Mouse (Mus musculus) liver, adult 2 months (tissue): ENCODE measurements around the gene Lgalsl.

Source experiments
- CTCF ChIP-seq: fragments of 200-500 bp; IDR thresholded peaks from 2 replicates; pipeline ENCODE4 v1.5.1; 2011; ENCODE audit warnings: low read depth, low read length, control low read depth
- POLR2A ChIP-seq: fragments of 200-500 bp; IDR thresholded peaks from 2 replicates; pipeline ENCODE4 v1.6.1; 2011; ENCODE audit warnings: low read length, control low read depth; ENCODE audit not compliant: insufficient read depth; ENCODE audit errors: extremely low read depth

DNA sequence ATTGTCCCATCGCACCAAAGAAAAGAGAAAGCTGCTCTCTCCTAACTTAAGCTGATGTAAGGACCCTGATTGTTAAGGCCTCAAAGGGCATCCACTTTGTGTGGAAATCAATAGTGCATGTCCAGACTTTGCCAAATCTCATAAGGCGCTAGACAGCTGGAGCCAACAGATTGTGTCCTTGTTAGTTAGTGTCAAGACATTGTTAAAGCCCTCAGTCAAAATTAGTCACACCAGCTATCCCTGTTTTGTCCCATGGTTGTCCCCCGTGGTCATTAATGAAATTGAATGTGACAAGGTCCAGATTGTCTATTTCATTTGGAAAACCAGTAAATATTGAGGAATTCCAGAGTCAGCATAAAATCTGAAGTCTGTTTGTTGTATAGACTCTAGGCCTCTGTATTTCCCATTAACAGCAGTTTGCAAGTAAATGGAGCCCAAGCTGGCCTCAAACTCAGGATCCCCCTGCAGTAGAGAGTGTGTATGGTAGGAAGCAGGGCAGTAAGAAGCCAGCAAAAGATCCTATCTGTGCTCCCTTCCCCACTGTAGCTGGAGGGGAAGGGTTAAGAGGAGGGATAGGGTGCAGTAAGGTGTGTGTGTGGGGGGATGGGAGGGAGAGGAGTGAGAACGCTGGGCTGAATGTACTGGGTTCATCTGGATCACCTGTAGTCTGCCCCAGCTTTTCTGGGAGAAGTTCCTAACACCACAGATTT, 23.3 kb upstream of the Lgalsl start:
- TF ChIP-seq POLR2A, result no peak
- TF ChIP-seq CTCF, result no peak
